Comparison of ENCODE assay signal across 17 mouse cellular contexts in genomic region chr2:34622518-34622917, GRCm38 (mm10).
A peak's percentile ranks its signal among the peaks of the same experiment; 100 is the strongest.
DNase-seq lines count a peak whose midpoint lies in the region; ATAC-seq and TF ChIP-seq lines count a peak whose summit lies in the region.
"Had no signal": no experiment of that assay in that cellular context is flagged by ENCODE, and none has a peak within 500 bp of the region (broad histone marks: within the 10 kb centered on the region; RNA-seq: fewer than 3 reads in every experiment).

No protein-coding gene starts in this region.

- H3K4me3 ChIP-seq in kidney, adult 2 months (ENCODE audit: insufficient read depth, low read depth, low read length), result no peak overlapping the region
- no peak overlapping the region for H3K4me3 ChIP-seq in heart, embryonic 11.5 days (ENCODE audit: low read depth, low read length)
- H3K4me3 ChIP-seq: liver, embryonic 13.5 days had no signal

- H3K9me3 ChIP-seq in heart, embryonic 11.5 days (replicated peaks; ENCODE audit: control insufficient read depth, low read length), result no peaks in the 10 kb centered on the region
- H3K9me3 ChIP-seq: liver, embryonic 13.5 days had no signal

- no peak overlapping the region for H3K4me2 ChIP-seq in heart, embryonic 11.5 days
- H3K4me2 ChIP-seq: liver, embryonic 13.5 days had no signal

- no peaks in the 10 kb centered on the region for H3K4me1 ChIP-seq in kidney, adult 2 months (ENCODE audit: control insufficient read depth, insufficient read depth, low read length)
- H3K4me1 ChIP-seq in heart, embryonic 11.5 days (ENCODE audit: control insufficient read depth, insufficient read depth, low read length), result peaks cover 11% of the 10 kb centered on the region

- no peak for TF ChIP-seq CTCF in kidney, adult 2 months (conservative IDR thresholded peaks at IDR 0.05; ENCODE audit: insufficient read depth, insufficient read length, low read depth, low read length)

- WGBS in kidney, adult 2 months, result 49% methylated on average over 11 of the region's 11 CpGs
- WGBS in heart, embryonic 11.5 days (ENCODE audit: insufficient replicate concordance), result 87% methylated on average over 11 of the region's 11 CpGs

- H3K27me3 ChIP-seq in kidney, adult 2 months (replicated peaks; ENCODE audit: control insufficient read depth, insufficient read depth, low read length), result no peaks in the 10 kb centered on the region
- H3K27me3 ChIP-seq in heart, embryonic 11.5 days (ENCODE audit: control insufficient read depth, insufficient read depth, low read length), result no peaks in the 10 kb centered on the region
- H3K27me3 ChIP-seq: CH12.LX; liver, embryonic 13.5 days; Patski had no signal

- TF ChIP-seq POLR2A in kidney, adult 2 months (IDR thresholded peaks at IDR 0.05; ENCODE audit: low read depth, low read length), result no peak

- no peak overlapping the region for H3K9ac ChIP-seq in heart, embryonic 11.5 days (ENCODE audit: low read depth, low read length)
- H3K9ac ChIP-seq: liver, embryonic 13.5 days had no signal

- DNase-seq in kidney, adult 2 months, result peak; percentile 12
- DNase-seq in kidney, adult 9 months, result no peak
- peak; percentile 80 for DNase-seq in adrenal gland, postnatal 14 days
- DNase-seq in cerebellum, adult 9-11 months, result peak; percentile 52
- DNase-seq in gastrocnemius, postnatal 25 days, result peak; percentile 79
- no peak for DNase-seq in embryo, embryonic 9.5 days (ENCODE audit: extremely low spot score)
- DNase-seq: heart, postnatal 4 days; kidney, adult 8-10 months; layer of hippocampus, adult 9-11 months; liver, embryonic 13.5 days; lung, postnatal 10 days; midbrain, embryonic 14.5 days; right cerebral cortex, postnatal 14 days had no signal

- no peak for ATAC-seq in heart, embryonic 11.5 days (replicated peaks; ENCODE audit: insufficient number of reproducible peaks, low FRiP score, low TSS enrichment)
- ATAC-seq in megakaryocyte-erythroid progenitor cell, adult 5-6 weeks (replicated peaks; ENCODE audit: low FRiP score, low TSS enrichment, poor library complexity, severe bottlenecking), result no peak
- ATAC-seq: Patski had no signal

- H3K36me3 ChIP-seq in kidney, adult 2 months (ENCODE audit: control insufficient read depth, insufficient read depth, low read length), result no peaks in the 10 kb centered on the region
- H3K36me3 ChIP-seq in heart, embryonic 11.5 days (ENCODE audit: control insufficient read depth, insufficient read depth, low read length), result no peaks in the 10 kb centered on the region; the same call in 1 of the 2 replicates

- no peak overlapping the region for H3K27ac ChIP-seq in kidney, adult 2 months (ENCODE audit: insufficient read depth, low read depth, low read length)
- no peak overlapping the region for H3K27ac ChIP-seq in heart, embryonic 11.5 days (ENCODE audit: low read depth, low read length)
- H3K27ac ChIP-seq: liver, embryonic 13.5 days had no signal

Comparison
In these comparisons a context has a peak if more than half of its experiments do, and no peak if none do; other contexts are left out.
1. DNase-seq: peak in kidney, adult 2 months (single experiment), adrenal gland, postnatal 14 days (single experiment), cerebellum, adult 9-11 months (single experiment) and gastrocnemius, postnatal 25 days (single experiment); none in kidney, adult 9 months (single experiment) and embryo, embryonic 9.5 days (single experiment).